Mouse (Mus musculus) midbrain, embryonic 14.5 days (tissue): Measurements from ENCODE around the gene Itih2. TPM values are rescaled to one million over a fixed set of nuclear protein-coding genes. Genes with fewer than 3 reads are reported as not detected.
A peak's percentile ranks its signal among the peaks of the same experiment; 100 is the strongest.

Experiments
- ATAC-seq: fragments of 200-750 bp; cut with Nextera tagmentation; 2 replicates; pipeline ENCODE4 v1.8.0; 2017; ENCODE audit warnings: moderate number of reproducible peaks, moderate library complexity; ENCODE audit not compliant: low FRiP score, low TSS enrichment
- DNase-seq: peaks from one replicate; pipeline ENCODE4 v3.0.0-alpha.2; 2015
- H3K27ac ChIP-seq: fragments of 300-500 bp; sonication (generic); replicated peaks from 2 replicates; pipeline ENCODE4 v1.5.1; 2014; ENCODE audit warnings: mild to moderate bottlenecking, low read depth, low read length, moderate library complexity
- H3K27me3 ChIP-seq: fragments of 300-500 bp; sonication (generic); 2 replicates; pipeline ENCODE4 v1.6.1; 2014; ENCODE audit warnings: low read length, control low read depth, mixed read lengths; ENCODE audit not compliant: control insufficient read depth, insufficient read depth
- H3K36me3 ChIP-seq: fragments of 300-500 bp; sonication (generic); 2 replicates; pipeline ENCODE4 v1.6.1; 2014; ENCODE audit warnings: low read length, control low read depth; ENCODE audit not compliant: control insufficient read depth, insufficient read depth
- H3K4me1 ChIP-seq: fragments of 300-500 bp; sonication (generic); 2 replicates; pipeline ENCODE4 v1.6.1; 2014; ENCODE audit warnings: mild to moderate bottlenecking, antibody characterized with exemption, low read length, control low read depth; ENCODE audit not compliant: control insufficient read depth, insufficient read depth
- H3K4me2 ChIP-seq: fragments of 300-500 bp; sonication (generic); 2 replicates; pipeline ENCODE4 v1.6.1; 2014; ENCODE audit warnings: mild to moderate bottlenecking, low read length, moderate library complexity
- H3K4me3 ChIP-seq: fragments of 300-500 bp; sonication (generic); replicated peaks from 2 replicates; pipeline ENCODE4 v1.5.1; 2014; ENCODE audit warnings: low read depth, low read length
- H3K9ac ChIP-seq: fragments of 300-500 bp; sonication (generic); replicated peaks from 2 replicates; pipeline ENCODE4 v1.6.1; 2014; ENCODE audit warnings: mild to moderate bottlenecking, low read length, moderate library complexity
- H3K9me3 ChIP-seq: fragments of 300-500 bp; sonication (generic); 2 replicates; pipeline ENCODE4 v1.6.1; 2016; ENCODE audit warnings: low read length, control low read depth, mixed read lengths; ENCODE audit not compliant: control insufficient read depth
- WGBS: fragments of 180-500 bp; shearing (Covaris S2); extraction: QIAGEN DNeasy Blood & Tissue Kit; methylation state at CpG from one replicate; pipeline ENCODE4 v1.1.7; 2014; 5-methylcytosine and 5-hydroxymethylcytosine counted together
- polyA plus RNA-seq: library from polyadenylated mRNA; unstranded; fragments of >200 nt; fragmentation: Nextera tagmentation; extraction: Ambion mirVana; gene quantifications from 2 replicates; pipeline ENCODE4 v1.2.1, GENCODE M21; 2014

Itih2 gene
- polyA plus RNA-seq, 1 experiment from 2014 or later: 1.1 TPM

- Histone ChIP-seq H3K4me2 (no peak overlapping the region), H3K36me3 (no peaks in the 10 kb centered on the region), H3K27me3 (no peaks in the 10 kb centered on the region), H3K4me1 (no peaks in the 10 kb centered on the region), H3K27ac (no peak overlapping the region), H3K9ac (no peak overlapping the region), H3K4me3 (no peak overlapping the region), H3K9me3 (no peaks in the 10 kb centered on the region)
- no peak for ATAC-seq
- WGBS: 86% methylated on average over 8 of the region's 8 CpGs
- no peak for DNase-seq
These were observed 16.0 kb upstream of the Itih2 start for GRCm38 (mm10) chr2:10147176-10147575.

- no peaks in the 10 kb centered on the region for H3K4me1 ChIP-seq
- 82% methylated on average over 6 of the region's 6 CpGs for WGBS
These were observed 14.3 kb upstream of the Itih2 start for GRCm38 (mm10) chr2:10145514-10145913.

GRCm38 (mm10) chr2:10142472-10143454, 11.6 kb upstream of the Itih2 start:
- peak; percentile 72 for ATAC-seq
- 31% methylated on average over 8 of the region's 8 CpGs for WGBS

More at GRCm38 (mm10) chr2:10145514-10145913, 14.3 kb upstream of the Itih2 start:
- no peak for ATAC-seq
- no peak for DNase-seq
- Histone ChIP-seq H3K4me2 (no peak overlapping the region), H3K27ac (no peak overlapping the region), H3K9ac (no peak overlapping the region), H3K9me3 (no peaks in the 10 kb centered on the region), H3K4me3 (no peak overlapping the region), H3K36me3 (no peaks in the 10 kb centered on the region), H3K27me3 (no peaks in the 10 kb centered on the region)

GRCm38 (mm10) chr2:10140456-10140855, 9.3 kb upstream of the Itih2 start:
- no peak for ATAC-seq
- DNase-seq: no peak
- H3K27ac ChIP-seq: no peak overlapping the region
- H3K4me1 ChIP-seq: no peaks in the 10 kb centered on the region
- no peaks in the 10 kb centered on the region for H3K27me3 ChIP-seq
- no peak overlapping the region for H3K4me3 ChIP-seq
- no peaks in the 10 kb centered on the region for H3K36me3 ChIP-seq
- H3K9ac ChIP-seq: no peak overlapping the region
- H3K4me2 ChIP-seq: no peak overlapping the region
- WGBS: 86% methylated on average over 5 of the region's 5 CpGs
- no peaks in the 10 kb centered on the region for H3K9me3 ChIP-seq

More at GRCm38 (mm10) chr2:10142472-10143454, 11.6 kb upstream of the Itih2 start:
- no peak overlapping the region for H3K4me3 ChIP-seq
- DNase-seq: peak; percentile 84
- H3K4me2 ChIP-seq: no peak overlapping the region
- no peaks in the 10 kb centered on the region for H3K36me3 ChIP-seq
- H3K9ac ChIP-seq: no peak overlapping the region
- H3K9me3 ChIP-seq: no peaks in the 10 kb centered on the region
- no peaks in the 10 kb centered on the region for H3K27me3 ChIP-seq
- no peaks in the 10 kb centered on the region for H3K4me1 ChIP-seq
- no peak overlapping the region for H3K27ac ChIP-seq

GRCm38 (mm10) chr2:10137320-10137719, 6.1 kb upstream of the Itih2 start:
- 86% methylated on average over 2 of the region's 2 CpGs for WGBS
- Histone ChIP-seq H3K4me1 (no peaks in the 10 kb centered on the region), H3K27me3 (no peaks in the 10 kb centered on the region), H3K4me3 (no peak overlapping the region), H3K9me3 (no peaks in the 10 kb centered on the region), H3K9ac (no peak overlapping the region), H3K36me3 (no peaks in the 10 kb centered on the region), H3K4me2 (no peak overlapping the region), H3K27ac (no peak overlapping the region)
- no peak for DNase-seq
- ATAC-seq: no peak

- WGBS: 81% methylated on average over 6 of the region's 6 CpGs
- H3K4me3 ChIP-seq: no peak overlapping the region
- no peak overlapping the region for H3K27ac ChIP-seq
- no peaks in the 10 kb centered on the region for H3K9me3 ChIP-seq
- H3K9ac ChIP-seq: no peak overlapping the region
- no peaks in the 10 kb centered on the region for H3K4me1 ChIP-seq
- no peak overlapping the region for H3K4me2 ChIP-seq
- no peak for DNase-seq
- no peaks in the 10 kb centered on the region for H3K27me3 ChIP-seq
- H3K36me3 ChIP-seq: no peaks in the 10 kb centered on the region
- ATAC-seq: no peak
These were observed 2.7 kb upstream of the Itih2 start for GRCm38 (mm10) chr2:10133941-10134340.

GRCm38 (mm10) chr2:10132128-10132527, 932 bp upstream of the Itih2 start:
- H3K9me3 ChIP-seq: no peaks in the 10 kb centered on the region
- ATAC-seq (no peak), DNase-seq (no peak)
- no peaks in the 10 kb centered on the region for H3K36me3 ChIP-seq
- no peak overlapping the region for H3K4me2 ChIP-seq
- no peaks in the 10 kb centered on the region for H3K4me1 ChIP-seq
- H3K27me3 ChIP-seq: no peaks in the 10 kb centered on the region
- no peak overlapping the region for H3K4me3 ChIP-seq
- no peak overlapping the region for H3K27ac ChIP-seq
- 80% methylated on average over 1 of the region's 1 CpGs for WGBS
- no peak overlapping the region for H3K9ac ChIP-seq

GRCm38 (mm10) chr2:10130341-10130990, 730 bp downstream of the Itih2 start:
- Histone ChIP-seq H3K4me1 (no peaks in the 10 kb centered on the region), H3K4me2 (no peak overlapping the region), H3K36me3 (no peaks in the 10 kb centered on the region), H3K9me3 (no peaks in the 10 kb centered on the region), H3K27me3 (no peaks in the 10 kb centered on the region), H3K4me3 (no peak overlapping the region), H3K27ac (no peak overlapping the region), H3K9ac (no peak overlapping the region)
- WGBS: 76% methylated on average over 8 of the region's 8 CpGs
- ATAC-seq (no peak), DNase-seq (no peak)
